Mouse (Mus musculus): ENCODE measurements at regions not wholly inside any gene's neighbourhood (a gene's known extent, or its start where the extent isn't known, plus 50 kb on each side); places are given as distances from the start of the nearest gene placed in this dataset.

DNA sequence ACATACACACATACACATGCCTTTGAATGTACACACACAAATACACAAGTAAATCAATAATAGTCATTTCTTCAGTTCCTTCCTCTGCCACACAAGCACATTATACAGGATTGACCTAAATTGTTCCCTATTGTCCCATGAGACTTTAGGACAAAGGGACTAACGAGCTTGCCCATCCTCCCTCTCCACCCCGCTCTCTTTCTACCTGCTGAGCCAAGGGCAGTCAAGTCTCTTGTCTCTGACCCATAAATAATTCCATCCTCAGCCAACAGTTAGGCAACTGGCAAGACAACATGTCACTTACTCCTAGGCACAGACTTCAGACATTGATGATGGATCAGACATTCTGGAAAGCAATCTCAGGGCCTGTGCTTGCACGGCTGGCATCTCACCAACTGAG lies 56.3 kb upstream of the Kcnk2 start:
- ATAC-seq (replicated peaks; ENCODE audit: insufficient number of reproducible peaks, low FRiP score, low TSS enrichment, low read depth) (no peak), DNase-seq (ENCODE audit: low spot score) (no peak)
- no peaks in the 10 kb centered on the region for H3K9me3 ChIP-seq (replicated peaks; ENCODE audit: control insufficient read depth, low read length)
- H3K4me3 ChIP-seq (ENCODE audit: low read depth, low read length): no peak overlapping the region
- no peaks in the 10 kb centered on the region for H3K36me3 ChIP-seq (replicated peaks; ENCODE audit: control insufficient read depth, insufficient read depth, low read depth, low read length)
- no peaks in the 10 kb centered on the region for H3K27me3 ChIP-seq (ENCODE audit: control insufficient read depth, insufficient read depth, low read length)
- H3K4me2 ChIP-seq (ENCODE audit: low read depth, low read length): no peak overlapping the region
- no peaks in the 10 kb centered on the region for H3K4me1 ChIP-seq (ENCODE audit: control insufficient read depth, insufficient read depth, low read length)
- no peak overlapping the region for H3K27ac ChIP-seq (replicated peaks; ENCODE audit: low read depth, low read length)
- no peak overlapping the region for H3K9ac ChIP-seq (replicated peaks; ENCODE audit: low read length)
- WGBS: 82% methylated on average over 3 of the region's 3 CpGs
